In the genomic region with DNA sequence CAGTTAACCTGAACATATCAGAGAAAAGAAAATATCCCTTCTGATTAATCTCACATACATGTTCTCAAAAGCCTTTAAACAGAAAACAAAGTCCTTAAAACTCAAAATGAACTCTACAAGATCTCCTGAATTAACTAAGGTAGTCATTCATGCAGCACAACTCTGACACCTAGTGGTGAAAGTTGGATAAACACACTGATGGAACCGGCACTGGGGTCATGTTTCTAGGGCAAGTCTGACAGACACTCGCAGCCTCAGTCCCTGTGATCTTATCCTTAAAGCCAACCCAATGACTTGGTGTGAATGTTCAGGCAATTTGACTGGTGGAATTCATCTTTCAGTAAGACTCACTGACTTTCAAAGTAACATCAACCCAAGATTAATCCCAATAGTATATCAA, we compare ENCODE assay signal across 8 mouse cellular contexts. TPM values are rescaled to one million over a fixed set of nuclear protein-coding genes. Genes with fewer than 3 reads are reported as not detected.
DNase-seq lines count a peak whose midpoint lies in the region; ATAC-seq lines count a peak whose summit lies in the region.

No protein-coding gene starts in this region.

- H3K27me3 ChIP-seq in liver, embryonic 13.5 days, result no peaks in the 10 kb centered on the region

- no peak overlapping the region for H3K9ac ChIP-seq in liver, embryonic 13.5 days

- ATAC-seq in CD4-positive, CD25-positive, alpha-beta regulatory T cell, adult 4 months, result peak; percentile 82
- no peak for ATAC-seq in liver, embryonic 13.5 days (ENCODE audit: low read depth)

- 2% methylated on average over 2 of the region's 2 CpGs for WGBS in liver, embryonic 13.5 days (ENCODE audit: insufficient replicate concordance)

- DNase-seq in NIH3T3 (ENCODE audit: low read depth), result peak; percentile 80
- peak; percentile 69 to 71 for DNase-seq in cerebellum, postnatal 14 days
- DNase-seq in gastrocnemius, postnatal 25 days, result peak; percentile 18
- DNase-seq in kidney, adult 9 months, result peak; percentile 84
- peak; percentile 22 for DNase-seq in liver, embryonic 13.5 days
- peak; percentile 28 for DNase-seq in ovary, postnatal 36 days (ENCODE audit: low spot score)
- DNase-seq in urinary bladder, postnatal 36 days (ENCODE audit: low spot score in 2 of 2), result peak; percentile 37 to 38

- no peaks in the 10 kb centered on the region for H3K9me3 ChIP-seq in liver, embryonic 13.5 days (replicated peaks)

- no peak overlapping the region for H3K4me3 ChIP-seq in liver, embryonic 13.5 days (replicated peaks)

- no peak overlapping the region for H3K27ac ChIP-seq in liver, embryonic 13.5 days

- H3K36me3 ChIP-seq in liver, embryonic 13.5 days, result no peaks in the 10 kb centered on the region

- H3K4me2 ChIP-seq in liver, embryonic 13.5 days, result no peak overlapping the region

- peaks cover 3% of the 10 kb centered on the region; the same call in 1 of the 2 replicates for H3K4me1 ChIP-seq in liver, embryonic 13.5 days (replicated peaks)

RNA-seq across cellular contexts. Expression of a gene that starts 13.4 kb away (rescaled TPM):
- polyA plus RNA-seq in CD4-positive, CD25-positive, alpha-beta regulatory T cell, adult 4 months (2017; shearing (Covaris generic)), result 1 to 10 TPM in 1 of 2 experiments, under 1 TPM in 1; 0.29 to 1.6 TPM
- total RNA-seq in gastrocnemius, postnatal 25 days (2021), result 10 to 100 TPM; 61.3 to 87.3 TPM
- polyA plus RNA-seq in liver, embryonic 13.5 days (2015; fragmentation: Nextera tagmentation; extraction: Ambion mirVana), result 0.27 and 0.78 TPM in 2 replicates

RNA-seq across cellular contexts. Expression of a gene that starts 40.7 kb away (rescaled TPM):
- polyA plus RNA-seq in CD4-positive, CD25-positive, alpha-beta regulatory T cell, adult 4 months (2017; shearing (Covaris generic)), result 10 to 100 TPM; 57.7 to 74.1 TPM
- total RNA-seq in gastrocnemius, postnatal 25 days (2021), result 10 to 100 TPM; 42.3 to 46.7 TPM
- 15.9 and 16.6 TPM in 2 replicates for polyA plus RNA-seq in liver, embryonic 13.5 days (2015; fragmentation: Nextera tagmentation; extraction: Ambion mirVana)

Comparison
In these comparisons a context has a peak if more than half of its experiments do, and no peak if none do; other contexts are left out.
1. DNase-seq: peak in every context shown above with its lines; median percentile 84 in kidney, adult 9 months; 80 in NIH3T3; 70 in cerebellum, postnatal 14 days; 38 in urinary bladder, postnatal 36 days; 28 in ovary, postnatal 36 days; 22 in liver, embryonic 13.5 days; 18 in gastrocnemius, postnatal 25 days.